Mouse (Mus musculus) layer of hippocampus, postnatal 10 days (tissue): Measurements from ENCODE around the gene Dclk1. TPM values are rescaled to one million over a fixed set of nuclear protein-coding genes. Genes with fewer than 3 reads are reported as not detected.

Experiments
- DNase-seq, 2 experiments: peaks; one replicate each; pipeline ENCODE4 v3.0.0; 2021; ENCODE audit warnings: low spot score in 2 of 2
- total RNA-seq, 2 experiments: library from RNA; stranded (reverse); gene quantifications; 2 replicates each; pipeline ENCODE4 v1.2.3; 2021

Gene Dclk1
- total RNA-seq, 2 experiments from 2014 or later, result 632 to 743 TPM

- DNase-seq, result no peak
Observed at GRCm38 (mm10) chr3:55571552-55572296, 329.6 kb downstream of the Dclk1 start.

- DNase-seq, result no peak
Observed at GRCm38 (mm10) chr3:55572297-55572681, 330.1 kb downstream of the Dclk1 start.

GRCm38 (mm10) chr3:55574003-55574402 is 331.8 kb downstream of the Dclk1 start:
- peak; percentile 61 to 63 for DNase-seq

- DNase-seq, result no peak
Observed at GRCm38 (mm10) chr3:55587434-55587971, 345.3 kb downstream of the Dclk1 start.

- no peak for DNase-seq
Observed at GRCm38 (mm10) chr3:55587972-55588946, 346.1 kb downstream of the Dclk1 start.

Other genes starting within 250 kb of the Dclk1 start
- 1 to 10 TPM; 2.4 to 4.1 TPM for gene Ccna1, start 186.9 kb upstream of the Dclk1 start, total RNA-seq
- gene Spg20, start 130.3 kb upstream of the Dclk1 start, total RNA-seq, result 10 to 100 TPM; 19.4 to 24.0 TPM
- under 1 TPM; 0.32 to 0.36 TPM for gene Ccdc169, start 105.0 kb upstream of the Dclk1 start, total RNA-seq
- gene Sohlh2, start 60.3 kb upstream of the Dclk1 start, total RNA-seq, result not detected
- gene Gm21954, start 229.8 kb downstream of the Dclk1 start, total RNA-seq, result not detected